Mouse (Mus musculus) MEL (cell line): Measurements from ENCODE around the gene Caly.

ENCODE experiments used
- CTCF ChIP-seq, 3 experiments: IDR thresholded peaks in 2 of 3; conservative IDR thresholded peaks in 1 of 3; 2 replicates each; pipeline ENCODE4 v1.5.1; 2011 to 2012; ENCODE audit warnings: low read length in 3 of 3, low read depth in 2 of 3, mild to moderate bottlenecking in 2 of 3, improper control_type of control experiment in 1 of 3, inconsistent platforms in 1 of 3, mixed read lengths in 1 of 3, moderate library complexity in 1 of 3; ENCODE audit not compliant: control insufficient read depth in 1 of 3, insufficient read depth in 1 of 3, poor library complexity in 1 of 3, severe bottlenecking in 1 of 3
- E2F4 ChIP-seq: IDR thresholded peaks from 2 replicates; pipeline ENCODE4 v1.6.1; 2011; ENCODE audit warnings: low read depth, low read length, improper control_type of control experiment, borderline replicate concordance
- ETS1 ChIP-seq: IDR thresholded peaks from 2 replicates; pipeline ENCODE4 v1.6.1; 2012; ENCODE audit warnings: low read depth, mild to moderate bottlenecking, inconsistent platforms, low read length, improper control_type of control experiment, moderate library complexity
- GATA1 ChIP-seq: IDR thresholded peaks from 2 replicates; pipeline ENCODE4 v1.6.1; 2011; ENCODE audit warnings: low read depth, low read length, improper control_type of control experiment
- MAFK ChIP-seq: IDR thresholded peaks from 2 replicates; pipeline ENCODE4 v1.6.1; 2011; ENCODE audit warnings: low read depth, mild to moderate bottlenecking, low read length, improper control_type of control experiment, borderline replicate concordance
- POLR2A ChIP-seq, 2 experiments: IDR thresholded peaks; 2 replicates each; pipeline ENCODE4 v1.6.1; 2011 to 2012; ENCODE audit warnings: low read length in 2 of 2, mild to moderate bottlenecking in 2 of 2, control low read depth in 1 of 2, improper control_type of control experiment in 1 of 2, low read depth in 1 of 2, moderate library complexity in 1 of 2; ENCODE audit not compliant: control insufficient read depth in 1 of 2, insufficient read depth in 1 of 2, poor library complexity in 1 of 2
- RCOR1 ChIP-seq: IDR thresholded peaks from 2 replicates; pipeline ENCODE4 v1.6.1; 2012; ENCODE audit warnings: low read depth, mild to moderate bottlenecking, inconsistent platforms, low read length, improper control_type of control experiment
- SIN3A ChIP-seq: IDR thresholded peaks from 2 replicates; pipeline ENCODE4 v1.6.1; 2012; ENCODE audit warnings: low read length, improper control_type of control experiment, inconsistent platforms
- SMC3 ChIP-seq: IDR thresholded peaks from 2 replicates; pipeline ENCODE4 v1.6.1; 2011; ENCODE audit warnings: low read depth, low read length, improper control_type of control experiment
- TBP ChIP-seq: IDR thresholded peaks from 2 replicates; pipeline ENCODE4 v1.8.0; 2011; ENCODE audit warnings: low read depth, low read length, improper control_type of control experiment
- TCF12 ChIP-seq: IDR thresholded peaks from 2 replicates; pipeline ENCODE4 v1.6.1; 2014; ENCODE audit warnings: low read depth, mild to moderate bottlenecking, inconsistent platforms, low read length, improper control_type of control experiment, moderate library complexity
- USF1 ChIP-seq: IDR thresholded peaks from 2 replicates; pipeline ENCODE4 v1.6.1; 2014; ENCODE audit warnings: low read depth, mild to moderate bottlenecking, inconsistent platforms, low read length, improper control_type of control experiment, moderate library complexity
- ZC3H11A ChIP-seq: IDR thresholded peaks from 2 replicates; pipeline ENCODE4 v1.6.1; 2012; ENCODE audit warnings: low read depth, mild to moderate bottlenecking, inconsistent platforms, low read length, improper control_type of control experiment
- ZNF384 ChIP-seq: IDR thresholded peaks from 2 replicates; pipeline ENCODE4 v1.6.1; 2012; ENCODE audit warnings: low read depth, mild to moderate bottlenecking, inconsistent platforms, low read length, improper control_type of control experiment

DNA sequence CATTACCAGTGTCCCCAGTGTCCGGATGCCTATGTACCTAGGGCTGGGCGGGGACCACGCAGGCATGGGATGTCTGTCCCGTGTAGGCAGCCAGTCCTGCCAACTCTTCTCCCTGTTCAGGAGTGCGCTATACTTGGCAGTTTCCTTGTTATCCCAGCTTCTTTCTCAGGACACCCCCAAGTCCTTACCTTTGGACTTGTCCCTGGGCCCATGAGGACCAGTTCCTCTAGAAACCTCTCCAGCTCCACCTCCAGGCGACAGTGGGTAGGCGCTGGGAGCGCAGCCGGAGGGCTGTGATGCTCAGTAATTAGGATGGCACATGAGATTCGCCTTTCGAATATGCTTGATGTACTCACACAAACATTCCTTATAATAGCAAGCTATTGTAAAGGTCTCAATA lies 20.0 kb downstream of the Caly start:
- no peak for TF ChIP-seq MAFK
- no peak for TF ChIP-seq POLR2A (IDR thresholded peaks at IDR 0.05; ENCODE audit: control insufficient read depth in 1 of 2, insufficient read depth in 1 of 2, low read depth in 1 of 2, low read length in 2 of 2, poor library complexity in 1 of 2)
- no peak for TF ChIP-seq USF1
- TF ChIP-seq CTCF (IDR thresholded peaks at IDR 0.05 in 2 of 3, conservative IDR thresholded peaks at IDR 0.05 in 1 of 3; ENCODE audit: control insufficient read depth in 1 of 3, insufficient read depth in 1 of 3, low read depth in 2 of 3, low read length in 3 of 3, poor library complexity in 1 of 3, severe bottlenecking in 1 of 3) = peak in 2 of 3 experiments; percentile 32 to 39; a peak in 4 of 6 replicates
- TF ChIP-seq RCOR1 = no peak
- TF ChIP-seq SMC3 = peak; percentile 41
- TF ChIP-seq GATA1 = no peak
- TF ChIP-seq ZNF384 = no peak
- TF ChIP-seq ETS1 = no peak
- TF ChIP-seq E2F4 = no peak
- no peak for TF ChIP-seq TCF12
- TF ChIP-seq TBP = no peak
- TF ChIP-seq SIN3A = no peak
- no peak for TF ChIP-seq ZC3H11A
